ENCODE assay signal across 9 mouse cellular contexts in genomic region chr17:28042299-28042771, GRCm38 (mm10). TPM values are rescaled to one million over a fixed set of nuclear protein-coding genes. Genes with fewer than 3 reads are reported as not detected.
A peak's percentile ranks its signal among the peaks of the same experiment; 100 is the strongest.
DNase-seq lines count a peak whose midpoint lies in the region; ATAC-seq lines count a peak whose summit lies in the region.
"Had no signal": no experiment of that assay in that cellular context is flagged by ENCODE, and none has a peak within 500 bp of the region (broad histone marks: within the 10 kb centered on the region; RNA-seq: fewer than 3 reads in every experiment).

No protein-coding gene starts in this region.

- H3K4me1 ChIP-seq in heart, embryonic 15.5 days (replicated peaks), result peaks cover 23% of the 10 kb centered on the region
- H3K4me1 ChIP-seq in neural tube, embryonic 15.5 days, result peaks cover 48% of the 10 kb centered on the region

- H3K9me3 ChIP-seq in heart, embryonic 15.5 days (replicated peaks), result no peaks in the 10 kb centered on the region
- H3K9me3 ChIP-seq in neural tube, embryonic 15.5 days (replicated peaks), result no peaks in the 10 kb centered on the region

- peak; percentile 97 for DNase-seq in heart, adult 11 months
- no peak for DNase-seq in heart, adult 8-10 months (ENCODE audit: low spot score)
- DNase-seq in cerebellum, adult 9-10 months, result peak; percentile 42
- peak; percentile 47 to 55 for DNase-seq in left cerebral cortex, postnatal 36 days (ENCODE audit: low spot score in 2 of 2)
- DNase-seq in thymus, postnatal 14 days, result no peak
- no peak for DNase-seq in adrenal gland, adult 18-20 months (ENCODE audit: low spot score in 2 of 2)

- no peaks in the 10 kb centered on the region for H3K27me3 ChIP-seq in heart, embryonic 15.5 days
- H3K27me3 ChIP-seq in neural tube, embryonic 15.5 days (replicated peaks), result no peaks in the 10 kb centered on the region

- H3K4me2 ChIP-seq in heart, embryonic 15.5 days, result peak overlapping the region; percentile 12; the same call in 1 of the 2 replicates
- H3K4me2 ChIP-seq in neural tube, embryonic 15.5 days, result peak overlapping the region; percentile 59

- 49% methylated on average over 23 of the region's 23 CpGs for WGBS in heart, embryonic 15.5 days
- 20% methylated on average over 23 of the region's 23 CpGs for WGBS in neural tube, embryonic 15.5 days

- H3K36me3 ChIP-seq in heart, embryonic 15.5 days, result peaks cover 7% of the 10 kb centered on the region; the same call in 1 of the 2 replicates
- H3K36me3 ChIP-seq in neural tube, embryonic 15.5 days, result peaks cover 3% of the 10 kb centered on the region; the same call in 1 of the 2 replicates

- 0 out of 2 replicates have a peak overlapping the region, but pooled peaks have one; percentile 5 for H3K9ac ChIP-seq in heart, embryonic 15.5 days
- H3K9ac ChIP-seq in neural tube, embryonic 15.5 days (replicated peaks), result peak overlapping the region; percentile 43

- intact Hi-C loops in left cerebral cortex, postnatal 36 days (cut with DNase I), result loop anchor here (5.0 kb wide), 1 partner anchor 45 kb away; no protein-coding TSS in a partner anchor

- 0 out of 2 replicates have a peak, but pooled peaks have one; percentile 20 for ATAC-seq in heart, embryonic 15.5 days (replicated peaks; ENCODE audit: insufficient number of reproducible peaks, insufficient read depth, low FRiP score, low read depth)
- ATAC-seq in neural tube, embryonic 15.5 days (ENCODE audit: low FRiP score), result peak; percentile 77

- no peak overlapping the region for H3K27ac ChIP-seq in heart, embryonic 15.5 days
- H3K27ac ChIP-seq in neural tube, embryonic 15.5 days (replicated peaks), result peak overlapping the region; percentile 72

- H3K4me3 ChIP-seq in heart, embryonic 15.5 days, result no peak overlapping the region
- peak overlapping the region; percentile 33 for H3K4me3 ChIP-seq in neural tube, embryonic 15.5 days (replicated peaks)

RNA-seq across cellular contexts. Expression of gene Tcp11, which starts 38.1 kb away (rescaled TPM):
- under 1 TPM in 1 of 4 experiments, not detected in 3; 0.24 TPM for total RNA-seq in heart, adult 8-10 months (2022)
- 0.34 and 0.80 TPM in 2 replicates for polyA plus RNA-seq in heart, embryonic 15.5 days (2015; fragmentation: Nextera tagmentation; extraction: Ambion mirVana)
- total RNA-seq in left cerebral cortex, postnatal 36 days (2021), result under 1 TPM; 0.54 to 0.59 TPM
- 1.4 and 1.8 TPM in 2 replicates for polyA plus RNA-seq in neural tube, embryonic 15.5 days (2015; fragmentation: Nextera tagmentation; extraction: Ambion mirVana)
- not detected for total RNA-seq in adrenal gland, adult 18-20 months (2021)
- polyA plus RNA-seq: C2C12 had no signal

Comparison
In these comparisons a context has a peak if more than half of its experiments do, and no peak if none do; other contexts are left out.
1. DNase-seq: peak in heart, adult 11 months (single experiment), cerebellum, adult 9-10 months (single experiment) and left cerebral cortex, postnatal 36 days (2 of 2); none in heart, adult 8-10 months (single experiment), thymus, postnatal 14 days (single experiment) and adrenal gland, adult 18-20 months (0 of 2).